Mouse (Mus musculus): ENCODE data around the gene Olfr1028.

The Olfr1028 gene

GRCm38 (mm10) chr2:85950137-85950536, at the start of gene Olfr1028:
Olfr1028 (plus strand) TSS chr2:85950437.
- DNase-seq (ENCODE audit: low spot score in 2 of 2): no peak

GRCm38 (mm10) chr2:85904952-85905351, 45.3 kb upstream of the Olfr1028 start, which contains the start of gene Olfr1024:
Olfr1024 (minus strand) TSS chr2:85905052.
- no peak for DNase-seq (ENCODE audit: low spot score in 2 of 2)

- DNase-seq (ENCODE audit: low spot score in 2 of 2): no peak
Measured at GRCm38 (mm10) chr2:85913197-85913596, 37.0 kb upstream of the Olfr1028 start.

GRCm38 (mm10) chr2:85914893-85915292, 35.3 kb upstream of the Olfr1028 start, which contains the start of gene Olfr1025-ps1:
Olfr1025-ps1 (plus strand) TSS chr2:85915193.
- DNase-seq (ENCODE audit: low spot score in 2 of 2): no peak

- no peak for DNase-seq (ENCODE audit: low spot score in 2 of 2)
Measured at GRCm38 (mm10) chr2:85921258-85921657, 29.0 kb upstream of the Olfr1028 start, which contains the start of gene Olfr1026. Olfr1026 (plus strand) TSS chr2:85921558.

GRCm38 (mm10) chr2:85973595-85973994, 23.4 kb downstream of the Olfr1028 start, which contains the start of gene Olfr1029:
Olfr1029 (plus strand) TSS chr2:85973895.
- DNase-seq (ENCODE audit: low spot score in 2 of 2): no peak

- DNase-seq (ENCODE audit: low spot score in 2 of 2): no peak
Measured at GRCm38 (mm10) chr2:85978976-85979375, 28.7 kb downstream of the Olfr1028 start, which contains the start of gene Olfr1030. Olfr1030 (plus strand) TSS chr2:85979276.

GRCm38 (mm10) chr2:85990004-85990403, 39.8 kb downstream of the Olfr1028 start, which contains the start of gene Olfr1031:
Olfr1031 (plus strand) TSS chr2:85990304.
- DNase-seq (ENCODE audit: low spot score in 2 of 2): no peak

Measured in spleen, postnatal 36 days (tissue).